8 mouse cellular contexts compared by ENCODE assay signal in genomic region chr4:153907573-153907972, GRCm38 (mm10). TPM values are rescaled to one million over a fixed set of nuclear protein-coding genes. Genes with fewer than 3 reads are reported as not detected.
A peak's percentile ranks its signal among the peaks of the same experiment; 100 is the strongest.
DNase-seq lines count a peak whose midpoint lies in the region; ATAC-seq lines count a peak whose summit lies in the region.

No protein-coding gene starts in this region.

- no peaks in the 10 kb centered on the region for H3K36me3 ChIP-seq in embryonic facial prominence, embryonic 10.5 days (replicated peaks)

- 24% methylated on average over 11 of the region's 11 CpGs for WGBS in embryonic facial prominence, embryonic 10.5 days

- H3K27ac ChIP-seq in embryonic facial prominence, embryonic 10.5 days (replicated peaks), result no peak overlapping the region

- H3K27me3 ChIP-seq in embryonic facial prominence, embryonic 10.5 days (replicated peaks; ENCODE audit: low read depth, poor library complexity, severe bottlenecking), result no peaks in the 10 kb centered on the region

- peak; percentile 32 to 43 for DNase-seq in layer of hippocampus, postnatal 10 days (ENCODE audit: low spot score in 2 of 2)
- no peak for DNase-seq in layer of hippocampus, postnatal 14 days (ENCODE audit: low spot score in 2 of 2)
- peak; percentile 68 for DNase-seq in adrenal gland, postnatal 10 days
- peak; percentile 80 for DNase-seq in embryonic facial prominence, embryonic 10.5 days (ENCODE audit: low spot score)
- DNase-seq in lung, postnatal 4 days, result peak; percentile 29 to 55
- no peak for DNase-seq in cerebellum, postnatal 14 days
- no peak for DNase-seq in layer of hippocampus, adult 11-12 months (ENCODE audit: low spot score)

- no peaks in the 10 kb centered on the region for H3K9me3 ChIP-seq in embryonic facial prominence, embryonic 10.5 days

- ATAC-seq in activated CD4-positive, CD25-positive, alpha-beta regulatory T cell, adult 4 months, result no peak

- H3K4me3 ChIP-seq in embryonic facial prominence, embryonic 10.5 days, result no peak overlapping the region

- H3K4me1 ChIP-seq in embryonic facial prominence, embryonic 10.5 days, result no peaks in the 10 kb centered on the region

RNA-seq across cellular contexts. Expression of gene A430005L14Rik, which starts 49.5 kb away (rescaled TPM):
- total RNA-seq in layer of hippocampus, postnatal 10 days (2021), result 10 to 100 TPM; 16.3 to 17.1 TPM
- total RNA-seq in layer of hippocampus, postnatal 14 days (2021), result 10 to 100 TPM; 17.9 to 20.8 TPM
- 10 to 100 TPM; 20.4 to 22.3 TPM for total RNA-seq in adrenal gland, postnatal 10 days (2021)
- polyA plus RNA-seq in embryonic facial prominence, embryonic 10.5 days (2016; fragmentation: Nextera tagmentation; extraction: Ambion mirVana), result 114 and 118 TPM in 2 replicates
- 100 to 1,000 TPM in 1 of 2 experiments, 10 to 100 TPM in 1; 89.3 to 113 TPM for polyA plus RNA-seq in activated CD4-positive, CD25-positive, alpha-beta regulatory T cell, adult 4 months (2017; shearing (Covaris generic))

Comparison
In these comparisons a context has a peak if more than half of its experiments do, and no peak if none do; other contexts are left out.
1. DNase-seq: peak in layer of hippocampus, postnatal 10 days (2 of 2), adrenal gland, postnatal 10 days (single experiment), embryonic facial prominence, embryonic 10.5 days (single experiment) and lung, postnatal 4 days (2 of 2); none in layer of hippocampus, postnatal 14 days (0 of 2), cerebellum, postnatal 14 days (0 of 2) and layer of hippocampus, adult 11-12 months (single experiment).